ENCODE assay signal across 15 mouse cellular contexts in the genomic region with DNA sequence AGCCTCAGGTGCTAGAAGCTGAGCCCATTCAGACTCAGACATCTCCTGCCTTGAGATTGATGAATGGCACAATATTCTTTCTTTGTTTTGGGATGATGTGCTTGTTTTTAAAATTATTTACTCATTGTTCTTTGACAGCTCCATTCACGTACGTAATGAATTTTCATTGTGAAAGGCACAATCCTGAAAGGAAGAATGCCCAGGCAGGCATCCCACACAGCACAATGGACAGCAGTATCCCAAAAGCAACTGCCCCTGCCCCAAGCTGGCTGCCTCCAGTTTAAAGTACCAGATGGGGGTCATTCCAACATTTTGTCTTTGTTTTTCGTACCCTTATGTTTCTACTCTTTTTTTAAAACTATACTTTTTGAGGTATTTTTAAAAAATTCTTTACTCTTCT.
"Had no signal": no experiment of that assay in that cellular context is flagged by ENCODE, and none has a peak within 500 bp of the region (broad histone marks: within the 10 kb centered on the region; RNA-seq: fewer than 3 reads in every experiment).

No protein-coding gene starts in this region.

- H3K4me1 ChIP-seq: neural tube, embryonic 12.5 days; neural tube, embryonic 13.5 days; neural tube, embryonic 15.5 days; stomach, embryonic 15.5 days had no signal

- H3K9ac ChIP-seq: neural tube, embryonic 12.5 days; neural tube, embryonic 13.5 days; neural tube, embryonic 15.5 days; stomach, embryonic 15.5 days had no signal

- H3K9me3 ChIP-seq: neural tube, embryonic 12.5 days; neural tube, embryonic 13.5 days; neural tube, embryonic 15.5 days; stomach, embryonic 15.5 days had no signal

- H3K27me3 ChIP-seq: neural tube, embryonic 12.5 days; neural tube, embryonic 13.5 days; neural tube, embryonic 15.5 days; stomach, embryonic 15.5 days had no signal

- H3K36me3 ChIP-seq: neural tube, embryonic 12.5 days; neural tube, embryonic 13.5 days; neural tube, embryonic 15.5 days; stomach, embryonic 15.5 days had no signal

- H3K4me3 ChIP-seq: neural tube, embryonic 12.5 days; neural tube, embryonic 13.5 days; neural tube, embryonic 15.5 days; stomach, embryonic 15.5 days had no signal

- DNase-seq: retina, postnatal 1 day; right cerebral cortex, adult 18-20 months; right cerebral cortex, postnatal 14 days; right cerebral cortex, postnatal 25 days; right cerebral cortex, postnatal 4 days; thymus, adult 2 months; thymus, postnatal 14 days; thymus, postnatal 25 days; thymus, postnatal 36 days; thymus, postnatal 4 days had no signal

- H3K4me2 ChIP-seq: neural tube, embryonic 12.5 days; neural tube, embryonic 13.5 days; neural tube, embryonic 15.5 days; stomach, embryonic 15.5 days had no signal

- H3K27ac ChIP-seq: neural tube, embryonic 12.5 days; neural tube, embryonic 13.5 days; neural tube, embryonic 15.5 days; stomach, embryonic 15.5 days; stomach, postnatal 0 days had no signal
